8 mouse cellular contexts compared by ENCODE assay signal in the genomic region with DNA sequence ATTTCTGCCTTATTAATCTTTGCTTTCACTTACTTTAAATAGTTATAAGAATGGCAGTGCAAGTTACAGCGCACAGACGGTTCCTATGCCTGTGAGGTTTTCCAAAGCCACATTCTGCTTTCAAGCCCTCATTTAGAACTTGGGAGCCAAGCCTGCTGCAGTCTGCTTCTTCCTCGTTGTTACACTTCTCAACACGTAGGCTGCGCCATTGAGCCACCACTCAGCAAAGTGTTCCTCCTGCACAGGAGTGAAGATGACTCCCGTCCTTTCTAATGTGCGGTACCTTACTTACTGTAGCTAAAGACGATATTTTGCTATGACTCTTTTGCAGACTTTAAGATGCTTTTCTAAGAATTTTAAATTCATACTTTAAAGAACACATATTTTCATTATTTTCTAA.
DNase-seq lines count a peak whose midpoint lies in the region; ATAC-seq and TF ChIP-seq lines count a peak whose summit lies in the region.

No protein-coding gene starts in this region.

- no peaks in the 10 kb centered on the region for H3K9me3 ChIP-seq in hindbrain, embryonic 11.5 days (ENCODE audit: control insufficient read depth, low read length)
- no peaks in the 10 kb centered on the region for H3K9me3 ChIP-seq in hindbrain, embryonic 13.5 days
- H3K9me3 ChIP-seq in E14TG2a.4 (ENCODE audit: low read length): peaks cover 3% of the 10 kb centered on the region; the same call in 1 of the 2 replicates
- H3K9me3 ChIP-seq in forebrain, embryonic 15.5 days: no peaks in the 10 kb centered on the region
- no peaks in the 10 kb centered on the region for H3K9me3 ChIP-seq in midbrain, embryonic 11.5 days (ENCODE audit: control insufficient read depth, low read length)

- H3K4me3 ChIP-seq in hindbrain, embryonic 11.5 days (ENCODE audit: low read depth, low read length): no peak overlapping the region
- H3K4me3 ChIP-seq in hindbrain, embryonic 13.5 days: no peak overlapping the region
- no peak overlapping the region for H3K4me3 ChIP-seq in E14TG2a.4 (replicated peaks; ENCODE audit: low read length)
- no peak overlapping the region for H3K4me3 ChIP-seq in forebrain, embryonic 15.5 days
- H3K4me3 ChIP-seq in midbrain, embryonic 11.5 days (ENCODE audit: low read depth, low read length): no peak overlapping the region

- no peak overlapping the region for H3K27ac ChIP-seq in hindbrain, embryonic 11.5 days (ENCODE audit: low read depth, low read length)
- H3K27ac ChIP-seq in hindbrain, embryonic 13.5 days: no peak overlapping the region
- no peak overlapping the region for H3K27ac ChIP-seq in forebrain, embryonic 15.5 days (replicated peaks)
- H3K27ac ChIP-seq in midbrain, embryonic 11.5 days (ENCODE audit: low read depth, low read length): no peak overlapping the region

- peak; percentile 75 for DNase-seq in hindbrain, embryonic 11.5 days (ENCODE audit: low spot score)
- DNase-seq in adrenal gland, postnatal 14 days: peak; percentile 68
- peak; percentile 37 to 73 for DNase-seq in kidney, postnatal 36 days
- DNase-seq in midbrain, embryonic 11.5 days (ENCODE audit: low spot score, missing footprints): peak; percentile 91
- DNase-seq in thymus, postnatal 25 days: peak; percentile 55

- H3K36me3 ChIP-seq in hindbrain, embryonic 11.5 days (ENCODE audit: control insufficient read depth, insufficient read depth, low read length): no peaks in the 10 kb centered on the region
- H3K36me3 ChIP-seq in hindbrain, embryonic 13.5 days: peaks cover 4% of the 10 kb centered on the region; the same call in 1 of the 2 replicates
- H3K36me3 ChIP-seq in E14TG2a.4 (ENCODE audit: insufficient read depth, low read length): no peaks in the 10 kb centered on the region
- no peaks in the 10 kb centered on the region for H3K36me3 ChIP-seq in forebrain, embryonic 15.5 days
- H3K36me3 ChIP-seq in midbrain, embryonic 11.5 days (ENCODE audit: control insufficient read depth, insufficient read depth, low read length): no peaks in the 10 kb centered on the region

- 43% methylated on average over 8 of the region's 8 CpGs for WGBS in hindbrain, embryonic 11.5 days
- 42% methylated on average over 8 of the region's 8 CpGs for WGBS in hindbrain, embryonic 13.5 days
- 22% methylated on average over 8 of the region's 8 CpGs for WGBS in forebrain, embryonic 15.5 days
- 42% methylated on average over 8 of the region's 8 CpGs for WGBS in midbrain, embryonic 11.5 days

- ATAC-seq in hindbrain, embryonic 11.5 days (ENCODE audit: low FRiP score): no peak
- ATAC-seq in hindbrain, embryonic 13.5 days (ENCODE audit: low FRiP score): no peak
- ATAC-seq in forebrain, embryonic 15.5 days (replicated peaks): peak; percentile 70; the same call in 1 of the 2 replicates
- 0 out of 2 replicates have a peak, but pooled peaks have one; percentile 46 for ATAC-seq in midbrain, embryonic 11.5 days (ENCODE audit: low FRiP score)

- no peak overlapping the region for H3K4me2 ChIP-seq in hindbrain, embryonic 11.5 days (replicated peaks; ENCODE audit: low read depth, low read length)
- H3K4me2 ChIP-seq in hindbrain, embryonic 13.5 days: no peak overlapping the region
- no peak overlapping the region for H3K4me2 ChIP-seq in forebrain, embryonic 15.5 days (replicated peaks)
- H3K4me2 ChIP-seq in midbrain, embryonic 11.5 days: no peak overlapping the region

- no peak overlapping the region for H3K9ac ChIP-seq in hindbrain, embryonic 11.5 days (ENCODE audit: low read depth, low read length)
- H3K9ac ChIP-seq in hindbrain, embryonic 13.5 days: no peak overlapping the region
- no peak overlapping the region for H3K9ac ChIP-seq in forebrain, embryonic 15.5 days (replicated peaks)
- no peak overlapping the region for H3K9ac ChIP-seq in midbrain, embryonic 11.5 days (ENCODE audit: low read length)

- H3K4me1 ChIP-seq in hindbrain, embryonic 11.5 days (replicated peaks; ENCODE audit: control insufficient read depth, insufficient read depth, low read length): 0 out of 2 replicates have a peak, but pooled peaks cover 2% of the 10 kb centered on the region
- H3K4me1 ChIP-seq in hindbrain, embryonic 13.5 days (replicated peaks): peaks cover 2% of the 10 kb centered on the region; the same call in 1 of the 2 replicates
- H3K4me1 ChIP-seq in E14TG2a.4 (replicated peaks; ENCODE audit: low read depth, low read length): peaks cover 17% of the 10 kb centered on the region
- peaks cover 16% of the 10 kb centered on the region for H3K4me1 ChIP-seq in forebrain, embryonic 15.5 days
- peaks cover 7% of the 10 kb centered on the region for H3K4me1 ChIP-seq in midbrain, embryonic 11.5 days (ENCODE audit: control insufficient read depth, insufficient read depth, low read length)

- TF ChIP-seq CTCF in E14TG2a.4 (conservative IDR thresholded peaks at IDR 0.05; ENCODE audit: low read length): peak; percentile 30

- H3K27me3 ChIP-seq in hindbrain, embryonic 11.5 days (ENCODE audit: control insufficient read depth, insufficient read depth, low read length): no peaks in the 10 kb centered on the region
- H3K27me3 ChIP-seq in hindbrain, embryonic 13.5 days: no peaks in the 10 kb centered on the region
- H3K27me3 ChIP-seq in E14TG2a.4 (ENCODE audit: insufficient read depth, low read length): no peaks in the 10 kb centered on the region
- H3K27me3 ChIP-seq in forebrain, embryonic 15.5 days: no peaks in the 10 kb centered on the region
- H3K27me3 ChIP-seq in midbrain, embryonic 11.5 days (ENCODE audit: control insufficient read depth, insufficient read depth, low read length): no peaks in the 10 kb centered on the region

Comparison
In these comparisons a context has a peak if more than half of its experiments do, and no peak if none do; other contexts are left out.
1. ATAC-seq: peak in forebrain, embryonic 15.5 days (single experiment) and midbrain, embryonic 11.5 days (single experiment); none in hindbrain, embryonic 11.5 days (single experiment) and hindbrain, embryonic 13.5 days (single experiment).
2. Peak in every context shown above with its lines, with median percentiles within 50 percentile points of each other: DNase-seq.